Mouse (Mus musculus) liver, embryonic 12.5 days (tissue): ENCODE measurements around the gene Lypd8. TPM values are rescaled to one million over a fixed set of nuclear protein-coding genes. Genes with fewer than 3 reads are reported as not detected.

Source experiments
- ATAC-seq: fragments of 200-750 bp; cut with Nextera tagmentation; 2 replicates; pipeline ENCODE4 v1.8.0; 2017; ENCODE audit warnings: moderate number of reproducible peaks, mild to moderate bottlenecking, moderate library complexity
- H3K27ac ChIP-seq: fragments of 300-500 bp; sonication (generic); 2 replicates; pipeline ENCODE4 v1.5.1; 2016; ENCODE audit warnings: mild to moderate bottlenecking
- H3K27me3 ChIP-seq: fragments of 300-500 bp; sonication (generic); replicated peaks from 2 replicates; pipeline ENCODE4 v1.6.1; 2016; ENCODE audit warnings: mild to moderate bottlenecking, moderate library complexity
- H3K36me3 ChIP-seq: fragments of 300-500 bp; sonication (generic); 2 replicates; pipeline ENCODE4 v1.6.1; 2016; ENCODE audit warnings: mild to moderate bottlenecking, moderate library complexity
- H3K4me1 ChIP-seq: fragments of 300-500 bp; sonication (generic); 2 replicates; pipeline ENCODE4 v1.6.1; 2016
- H3K4me2 ChIP-seq: fragments of 300-500 bp; sonication (generic); 2 replicates; pipeline ENCODE4 v1.6.1; 2016; ENCODE audit warnings: mild to moderate bottlenecking, moderate library complexity
- H3K4me3 ChIP-seq: fragments of 300-500 bp; sonication (generic); 2 replicates; pipeline ENCODE4 v1.5.1; 2016; ENCODE audit warnings: mild to moderate bottlenecking, moderate library complexity
- H3K9ac ChIP-seq: fragments of 300-500 bp; sonication (generic); 2 replicates; pipeline ENCODE4 v1.6.1; 2016; ENCODE audit warnings: mild to moderate bottlenecking, moderate library complexity
- H3K9me3 ChIP-seq: fragments of 300-500 bp; sonication (generic); replicated peaks from 2 replicates; pipeline ENCODE4 v1.6.1; 2016; ENCODE audit warnings: mild to moderate bottlenecking, moderate library complexity
- WGBS: fragments of 180-500 bp; shearing (Covaris S2); methylation state at CpG from one replicate; pipeline ENCODE4 v1.1.7; 2016; ENCODE audit not compliant: insufficient replicate concordance; 5-methylcytosine and 5-hydroxymethylcytosine counted together
- polyA plus RNA-seq: library from polyadenylated mRNA; unstranded; fragments of >200 nt; fragmentation: Nextera tagmentation; extraction: Ambion mirVana; gene quantifications from 2 replicates; pipeline ENCODE4 v1.2.1, GENCODE M21; 2016

The Lypd8 gene
- polyA plus RNA-seq, 1 experiment from 2014 or later, result 0.19 TPM

DNA sequence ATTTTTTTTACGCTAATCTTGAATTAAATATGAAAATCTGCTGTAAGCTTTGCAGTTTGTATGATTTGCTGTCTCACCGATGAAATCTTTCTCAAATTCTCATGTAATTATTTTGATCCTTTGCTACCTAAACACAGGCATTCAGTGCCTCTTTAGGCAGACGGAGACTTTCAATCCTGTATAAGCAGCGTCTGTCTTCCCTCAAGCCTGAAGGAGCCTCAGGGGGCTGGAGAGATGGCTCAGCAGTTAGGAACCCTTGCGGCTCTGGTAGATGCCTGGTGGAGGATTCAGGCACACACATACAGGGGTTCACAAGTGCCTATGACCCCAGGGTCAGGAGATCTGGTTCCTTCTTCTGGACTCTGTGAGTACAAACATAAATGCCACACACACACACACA is 21.8 kb downstream of the Lypd8 start:
- no peak overlapping the region for H3K4me3 ChIP-seq
- peaks cover 4% of the 10 kb centered on the region; the same call in 1 of the 2 replicates for H3K4me1 ChIP-seq
- 58% methylated on average over 5 of the region's 5 CpGs for WGBS
- no peaks in the 10 kb centered on the region for H3K9me3 ChIP-seq
- H3K36me3 ChIP-seq, result no peaks in the 10 kb centered on the region
- ATAC-seq, result no peak
- peaks cover 18% of the 10 kb centered on the region for H3K27me3 ChIP-seq
- no peak overlapping the region for H3K4me2 ChIP-seq
- no peak overlapping the region for H3K9ac ChIP-seq
- H3K27ac ChIP-seq, result no peak overlapping the region

DNA sequence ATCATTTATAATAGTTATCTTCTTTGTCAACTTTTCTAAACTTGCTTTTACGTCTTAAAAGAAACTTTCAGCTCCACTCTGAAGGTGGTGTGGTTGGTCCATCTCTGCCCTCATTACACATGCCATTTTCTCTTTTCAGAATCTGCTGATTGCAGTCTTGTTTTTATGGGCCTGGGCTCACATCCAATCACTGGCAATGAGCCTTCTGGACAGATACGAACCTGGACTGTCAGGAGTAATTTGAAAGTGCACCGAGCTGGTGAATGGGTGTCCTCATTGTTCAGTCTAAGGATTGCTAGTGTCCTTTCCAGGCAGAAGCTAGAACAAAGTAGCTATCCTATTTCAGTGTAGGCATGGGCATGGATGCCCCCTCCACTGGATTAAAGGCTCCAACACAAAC is 29.2 kb downstream of the Lypd8 start:
- no peak for ATAC-seq
- WGBS, result 60% methylated on average over 3 of the region's 3 CpGs
- H3K9me3 ChIP-seq, result no peaks in the 10 kb centered on the region
- H3K4me3 ChIP-seq, result no peak overlapping the region
- H3K4me1 ChIP-seq, result no peaks in the 10 kb centered on the region
- H3K27me3 ChIP-seq, result peaks cover 9% of the 10 kb centered on the region
- no peak overlapping the region for H3K27ac ChIP-seq
- H3K9ac ChIP-seq, result no peak overlapping the region
- no peaks in the 10 kb centered on the region for H3K36me3 ChIP-seq
- H3K4me2 ChIP-seq, result no peak overlapping the region

DNA sequence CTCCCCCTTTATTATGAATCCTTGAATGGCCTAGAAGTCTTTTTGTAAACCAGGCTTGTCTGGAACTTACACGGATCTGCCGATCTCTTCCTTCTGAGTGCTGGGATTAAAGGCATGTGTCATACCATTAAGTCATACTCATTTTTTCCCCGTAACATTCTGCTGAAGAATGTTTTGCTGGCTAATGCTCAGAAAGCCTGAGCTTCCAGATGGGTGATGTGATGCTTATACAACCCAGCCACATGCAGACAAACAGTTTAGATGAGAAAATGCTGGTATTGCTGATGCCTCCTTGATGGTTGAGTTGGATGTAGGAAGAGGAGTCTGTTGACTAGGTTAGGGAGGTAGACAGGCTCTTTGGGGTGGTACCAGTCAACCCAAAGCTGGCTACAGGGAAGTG is 39.5 kb downstream of the Lypd8 start:
- Histone ChIP-seq H3K4me2 (no peak overlapping the region), H3K36me3 (no peaks in the 10 kb centered on the region), H3K27ac (no peak overlapping the region), H3K4me3 (no peak overlapping the region), H3K9me3 (no peaks in the 10 kb centered on the region), H3K27me3 (no peaks in the 10 kb centered on the region), H3K4me1 (no peaks in the 10 kb centered on the region), H3K9ac (no peak overlapping the region)
- WGBS, result 62% methylated on average over 3 of the region's 3 CpGs
- no peak for ATAC-seq

DNA sequence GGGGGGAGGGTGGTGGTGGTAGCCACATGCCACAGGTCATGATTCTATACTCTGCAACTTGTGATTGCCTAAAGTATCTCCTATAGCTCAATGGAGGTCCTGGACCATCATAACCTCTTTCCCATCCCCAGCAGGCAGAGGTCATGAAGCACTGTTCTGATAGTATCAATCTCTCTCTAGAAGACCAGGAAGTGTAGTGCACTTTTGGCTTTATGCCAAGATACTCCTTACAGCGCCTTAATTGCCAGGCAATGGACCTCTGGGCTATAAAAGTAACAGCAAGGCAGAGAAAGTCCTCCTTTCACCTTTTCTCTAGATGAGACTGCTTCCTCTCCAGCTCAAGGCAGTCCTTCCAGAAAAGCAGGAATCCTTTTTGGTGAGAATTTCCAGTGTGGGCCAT is 42.0 kb downstream of the Lypd8 start, which contains the start of gene 1810065E05Rik:
1810065E05Rik (plus strand) TSS at position 297 of the 400 bp plus-strand sequence.
- Histone ChIP-seq H3K4me2 (no peak within 1 kb of the TSS), H3K4me3 (no peak within 1 kb of the TSS), H3K4me1 (no peaks in the 10 kb centered on the region), H3K27me3 (no peaks in the 10 kb centered on the region), H3K9ac (no peak within 1 kb of the TSS), H3K9me3 (no peaks in the 10 kb centered on the region), H3K27ac (no peak within 1 kb of the TSS), H3K36me3 (no peaks in the 10 kb centered on the region)
- 50% methylated on average over 1 of the region's 1 CpGs for WGBS
- no peak for ATAC-seq

DNA sequence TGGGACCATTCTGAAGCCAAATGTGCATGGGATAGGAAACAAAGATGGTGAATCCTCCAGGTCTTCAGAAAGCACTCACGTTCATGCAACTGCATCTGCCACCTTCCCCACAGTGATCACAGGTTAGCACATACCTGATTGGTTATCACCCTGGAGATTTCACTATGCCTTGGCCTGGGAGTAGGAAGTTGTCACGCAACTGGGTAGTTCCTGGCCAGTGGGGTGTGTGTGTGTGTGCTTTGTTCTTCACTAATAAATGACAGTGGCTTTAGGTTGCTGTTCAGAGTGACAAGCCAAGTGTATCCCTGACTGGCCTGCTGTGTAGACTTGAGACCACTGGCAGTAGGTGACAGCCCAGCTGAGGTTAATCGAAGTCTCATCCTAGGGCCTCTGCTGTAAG is 53.4 kb downstream of the Lypd8 start, which contains the start of gene Gm12253:
Gm12253 (plus strand) TSS at position 301 of the 400 bp plus-strand sequence.
- WGBS, result 60% methylated on average over 3 of the region's 3 CpGs
- H3K4me3 ChIP-seq, result no peak within 1 kb of the TSS
- no peaks in the 10 kb centered on the region for H3K27me3 ChIP-seq
- H3K9me3 ChIP-seq, result no peaks in the 10 kb centered on the region
- H3K4me1 ChIP-seq, result no peaks in the 10 kb centered on the region
- no peak for ATAC-seq
- no peak within 1 kb of the TSS for H3K27ac ChIP-seq
- no peak within 1 kb of the TSS for H3K9ac ChIP-seq
- no peaks in the 10 kb centered on the region for H3K36me3 ChIP-seq
- no peak within 1 kb of the TSS for H3K4me2 ChIP-seq

DNA sequence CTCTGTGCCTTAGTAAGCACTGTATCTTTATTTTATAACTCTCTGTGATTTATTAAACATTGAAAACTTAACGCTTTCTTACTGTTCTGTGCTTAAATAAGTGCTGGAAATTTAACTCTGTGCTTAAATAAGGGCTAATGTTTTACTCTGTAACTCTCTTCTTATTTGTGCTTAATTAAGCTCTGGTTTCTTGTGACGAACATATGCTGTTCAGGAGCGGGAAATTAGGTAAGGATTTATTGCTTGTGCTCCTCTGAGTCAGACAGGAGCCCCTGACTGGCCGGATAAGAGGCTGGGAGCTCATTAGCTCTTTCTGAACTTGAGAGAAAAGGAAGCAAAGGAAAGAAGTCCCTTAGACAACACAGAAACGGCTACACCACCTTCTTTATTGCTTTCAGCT is 59.0 kb downstream of the Lypd8 start:
- Histone ChIP-seq H3K4me2 (no peak overlapping the region), H3K36me3 (no peaks in the 10 kb centered on the region), H3K9ac (no peak overlapping the region), H3K27me3 (no peaks in the 10 kb centered on the region), H3K4me1 (no peaks in the 10 kb centered on the region), H3K4me3 (no peak overlapping the region), H3K9me3 (no peaks in the 10 kb centered on the region), H3K27ac (no peak overlapping the region)
- no peak for ATAC-seq
- 33% methylated on average over 5 of the region's 5 CpGs for WGBS

Other genes with a start within 250 kb of the Lypd8 start
- gene Gemin5, start 210.5 kb upstream of the Lypd8 start, polyA plus RNA-seq, result 25.4 and 26.0 TPM in 2 replicates
- gene Mrpl22, start 207.4 kb upstream of the Lypd8 start, polyA plus RNA-seq, result 129 and 137 TPM in 2 replicates
- 6.3 and 6.4 TPM in 2 replicates for gene Igtp, start 179.5 kb upstream of the Lypd8 start, polyA plus RNA-seq
- 2.9 and 3.0 TPM in 2 replicates for gene Irgm2, start 179.4 kb upstream of the Lypd8 start, polyA plus RNA-seq
- gene 4930438A08Rik, start 104.2 kb upstream of the Lypd8 start, polyA plus RNA-seq, result 0.14 and 0.43 TPM in 2 replicates
- gene Zfp692, start 72.0 kb upstream of the Lypd8 start, polyA plus RNA-seq, result 18.2 and 18.5 TPM in 2 replicates
- 50.1 and 50.4 TPM in 2 replicates for gene Zfp672, start 48.7 kb upstream of the Lypd8 start, polyA plus RNA-seq
- gene Sh3bp5l, start 48.3 kb upstream of the Lypd8 start, polyA plus RNA-seq, result 19.8 and 19.9 TPM in 2 replicates
- not detected in 2 replicates for gene 1810065E05Rik, start 42.1 kb downstream of the Lypd8 start, polyA plus RNA-seq
- not detected in 2 replicates for gene Gm12253, start 53.5 kb downstream of the Lypd8 start, polyA plus RNA-seq
- gene Lypd9, start 73.9 kb downstream of the Lypd8 start, polyA plus RNA-seq, result not detected in 2 replicates
- not detected in 2 replicates for gene Olfr30, start 83.2 kb downstream of the Lypd8 start, polyA plus RNA-seq
- gene Olfr332, start 113.5 kb downstream of the Lypd8 start, polyA plus RNA-seq, result not detected in 2 replicates
- not detected in 2 replicates for gene Olfr331, start 123.5 kb downstream of the Lypd8 start, polyA plus RNA-seq
- gene Olfr330, start 155.8 kb downstream of the Lypd8 start, polyA plus RNA-seq, result not detected in 2 replicates
- not detected in 2 replicates for gene Olfr329-ps, start 167.4 kb downstream of the Lypd8 start, polyA plus RNA-seq
- not detected in 2 replicates for gene Olfr328, start 176.6 kb downstream of the Lypd8 start, polyA plus RNA-seq
- gene Olfr224, start 191.5 kb downstream of the Lypd8 start, polyA plus RNA-seq, result not detected in 2 replicates
- not detected in 2 replicates for gene Olfr325, start 198.7 kb downstream of the Lypd8 start, polyA plus RNA-seq
- not detected in 2 replicates for gene Olfr324, start 216.1 kb downstream of the Lypd8 start, polyA plus RNA-seq
- not detected in 2 replicates for gene 2210407C18Rik, start 237.0 kb downstream of the Lypd8 start, polyA plus RNA-seq